Mouse (Mus musculus) MEL (cell line): ENCODE measurements around the gene Slu7. TPM values are rescaled to one million over a fixed set of nuclear protein-coding genes. Genes with fewer than 3 reads are reported as not detected.

Source experiments
- DNase-seq: peaks from one replicate; pipeline ENCODE4 v3.0.0; 2011; ENCODE audit warnings: low read depth, low spot score
- H3K27ac ChIP-seq: 2 replicates; pipeline ENCODE4 v1.5.1; 2012; ENCODE audit warnings: low read depth, mild to moderate bottlenecking, control low read depth, low read length, moderate library complexity; ENCODE audit not compliant: control insufficient read depth
- H3K27me3 ChIP-seq, 2 experiments: fragments of 150-350 bp in 1 of 2; sonication (generic) in 1 of 2; 2 replicates each; pipeline ENCODE4 v1.6.1; 2012; ENCODE audit warnings: low read length in 2 of 2, mild to moderate bottlenecking in 2 of 2, improper control_type of control experiment in 1 of 2, moderate library complexity in 1 of 2; ENCODE audit not compliant: insufficient read depth in 2 of 2, control insufficient read depth in 1 of 2
- H3K36me3 ChIP-seq, 2 experiments: 2 replicates each; pipeline ENCODE4 v1.6.1; 2012 to 2014; ENCODE audit warnings: low read length in 2 of 2, improper control_type of control experiment in 1 of 2, inconsistent platforms in 1 of 2, mild to moderate bottlenecking in 1 of 2; ENCODE audit not compliant: insufficient read depth in 2 of 2, control insufficient read depth in 1 of 2
- H3K4me1 ChIP-seq, 2 experiments: fragments of 150-350 bp in 1 of 2; sonication (generic) in 1 of 2; 2 replicates each; pipeline ENCODE4 v1.6.1; 2012; ENCODE audit warnings: low read length in 2 of 2, improper control_type of control experiment in 1 of 2, mild to moderate bottlenecking in 1 of 2; ENCODE audit not compliant: insufficient read depth in 2 of 2, control insufficient read depth in 1 of 2
- H3K4me3 ChIP-seq, 2 experiments: fragments of 150-350 bp in 1 of 2; sonication (generic) in 1 of 2; 2 replicates each; pipeline ENCODE4 v1.5.1; 2012; ENCODE audit warnings: low read depth in 2 of 2, low read length in 2 of 2, mild to moderate bottlenecking in 2 of 2, moderate library complexity in 2 of 2, control low read depth in 1 of 2, improper control_type of control experiment in 1 of 2; ENCODE audit not compliant: control insufficient read depth in 1 of 2, insufficient read depth in 1 of 2
- H3K79me2 ChIP-seq: 2 replicates; pipeline ENCODE4 v1.6.1; 2012; ENCODE audit warnings: mild to moderate bottlenecking, low read length, moderate library complexity; ENCODE audit not compliant: control insufficient read depth, poor library complexity, insufficient read depth
- H3K9ac ChIP-seq: 2 replicates; pipeline ENCODE4 v1.6.1; 2012; ENCODE audit warnings: low read depth, mild to moderate bottlenecking, control low read depth, low read length, moderate library complexity; ENCODE audit not compliant: control insufficient read depth, poor library complexity, severe bottlenecking
- H3K9me3 ChIP-seq: fragments of 150-350 bp; sonication (generic); replicated peaks from 2 replicates; pipeline ENCODE4 v1.6.1; 2012; ENCODE audit warnings: mild to moderate bottlenecking, low read length, improper control_type of control experiment, moderate library complexity; ENCODE audit not compliant: insufficient read depth
- CHD2 ChIP-seq: IDR thresholded peaks from 2 replicates; pipeline ENCODE4 v1.6.1; 2011; ENCODE audit warnings: low read length, improper control_type of control experiment
- CTCF ChIP-seq, 3 experiments: IDR thresholded peaks in 2 of 3; conservative IDR thresholded peaks in 1 of 3; 2 replicates each; pipeline ENCODE4 v1.5.1; 2011 to 2012; ENCODE audit warnings: low read length in 3 of 3, low read depth in 2 of 3, mild to moderate bottlenecking in 2 of 3, improper control_type of control experiment in 1 of 3, inconsistent platforms in 1 of 3, mixed read lengths in 1 of 3, moderate library complexity in 1 of 3; ENCODE audit not compliant: control insufficient read depth in 1 of 3, insufficient read depth in 1 of 3, poor library complexity in 1 of 3, severe bottlenecking in 1 of 3
- ELF1 ChIP-seq: IDR thresholded peaks from 2 replicates; pipeline ENCODE4 v1.6.1; 2014; ENCODE audit warnings: low read depth, mild to moderate bottlenecking, inconsistent platforms, low read length, improper control_type of control experiment, moderate library complexity
- ETS1 ChIP-seq: IDR thresholded peaks from 2 replicates; pipeline ENCODE4 v1.6.1; 2012; ENCODE audit warnings: low read depth, mild to moderate bottlenecking, inconsistent platforms, low read length, improper control_type of control experiment, moderate library complexity
- GABPA ChIP-seq: IDR thresholded peaks from 2 replicates; pipeline ENCODE4 v1.6.1; 2012; ENCODE audit warnings: low read depth, mild to moderate bottlenecking, inconsistent platforms, low read length, improper control_type of control experiment, moderate library complexity
- GATA1 ChIP-seq: IDR thresholded peaks from 2 replicates; pipeline ENCODE4 v1.6.1; 2011; ENCODE audit warnings: low read depth, low read length, improper control_type of control experiment
- JUND ChIP-seq: IDR thresholded peaks from 2 replicates; pipeline ENCODE4 v1.6.1; 2011; ENCODE audit warnings: low read depth, mild to moderate bottlenecking, improper control_type of control experiment, low read length
- MAFK ChIP-seq: IDR thresholded peaks from 2 replicates; pipeline ENCODE4 v1.6.1; 2011; ENCODE audit warnings: low read depth, mild to moderate bottlenecking, low read length, improper control_type of control experiment, borderline replicate concordance
- MAX ChIP-seq: IDR thresholded peaks from 2 replicates; pipeline ENCODE4 v1.6.1; 2011; ENCODE audit warnings: low read length, improper control_type of control experiment
- MEF2A ChIP-seq: IDR thresholded peaks from 2 replicates; pipeline ENCODE4 v1.6.1; 2014; ENCODE audit warnings: low read depth, mild to moderate bottlenecking, inconsistent platforms, low read length, improper control_type of control experiment; ENCODE audit not compliant: poor library complexity, insufficient replicate concordance, severe bottlenecking; ENCODE audit errors: extremely low read depth
- MYB ChIP-seq: IDR thresholded peaks from 2 replicates; pipeline ENCODE4 v1.6.1; 2011; ENCODE audit warnings: mild to moderate bottlenecking, low read depth, low read length, improper control_type of control experiment
- MYC ChIP-seq: IDR thresholded peaks from 2 replicates; pipeline ENCODE4 v1.6.1; 2011; ENCODE audit warnings: low read depth, mild to moderate bottlenecking, low read length, improper control_type of control experiment, moderate library complexity
- NELFE ChIP-seq: IDR thresholded peaks from 2 replicates; pipeline ENCODE4 v1.6.1; 2011; ENCODE audit warnings: low read depth, low read length, improper control_type of control experiment
- POLR2A ChIP-seq, 2 experiments: IDR thresholded peaks; 2 replicates each; pipeline ENCODE4 v1.6.1; 2011 to 2012; ENCODE audit warnings: low read length in 2 of 2, mild to moderate bottlenecking in 2 of 2, control low read depth in 1 of 2, improper control_type of control experiment in 1 of 2, low read depth in 1 of 2, moderate library complexity in 1 of 2; ENCODE audit not compliant: control insufficient read depth in 1 of 2, insufficient read depth in 1 of 2, poor library complexity in 1 of 2
- POLR2AphosphoS5 ChIP-seq: IDR thresholded peaks from 2 replicates; pipeline ENCODE4 v1.6.1; 2012; ENCODE audit warnings: low read depth, borderline replicate concordance, mild to moderate bottlenecking, inconsistent platforms, low read length, moderate library complexity, mixed read lengths
- RAD21 ChIP-seq: IDR thresholded peaks from 2 replicates; pipeline ENCODE4 v1.6.1; 2011; ENCODE audit warnings: mild to moderate bottlenecking, low read depth, low read length, improper control_type of control experiment
- USF2 ChIP-seq, 2 experiments: IDR thresholded peaks; 2 replicates each; pipeline ENCODE4 v1.6.1; 2011 to 2012; ENCODE audit warnings: improper control_type of control experiment in 2 of 2, low read length in 2 of 2, borderline replicate concordance in 1 of 2, inconsistent platforms in 1 of 2, low read depth in 1 of 2, mild to moderate bottlenecking in 1 of 2; ENCODE audit not compliant: insufficient read depth in 1 of 2
- ZNF384 ChIP-seq: IDR thresholded peaks from 2 replicates; pipeline ENCODE4 v1.6.1; 2012; ENCODE audit warnings: low read depth, mild to moderate bottlenecking, inconsistent platforms, low read length, improper control_type of control experiment
- polyA plus RNA-seq, 2 experiments: library from polyadenylated mRNA; stranded (reverse) in 1 of 2; unstranded in 1 of 2; fragments of >175 nt in 1 of 2; fragments of >200 nt in 1 of 2; gene quantifications; 2 replicates each; pipeline versions ENCODE4 v1.2.1 to v1.2.4; 2012; ENCODE audit warnings: low replicate concordance in 2 of 2, low read depth in 1 of 2; ENCODE audit not compliant: insufficient read length in 2 of 2, insufficient read depth in 1 of 2, missing spikeins in 1 of 2
- total RNA-seq: library from RNA; depleted of rRNA; stranded (reverse); fragments of 300-350 nt; gene quantifications from 2 replicates; pipeline ENCODE4 v1.2.3, GENCODE M21; 2012

The Slu7 gene
- total and polyA plus RNA-seq, 3 experiments = 41.6 to 149 (median 46.0) TPM

DNA sequence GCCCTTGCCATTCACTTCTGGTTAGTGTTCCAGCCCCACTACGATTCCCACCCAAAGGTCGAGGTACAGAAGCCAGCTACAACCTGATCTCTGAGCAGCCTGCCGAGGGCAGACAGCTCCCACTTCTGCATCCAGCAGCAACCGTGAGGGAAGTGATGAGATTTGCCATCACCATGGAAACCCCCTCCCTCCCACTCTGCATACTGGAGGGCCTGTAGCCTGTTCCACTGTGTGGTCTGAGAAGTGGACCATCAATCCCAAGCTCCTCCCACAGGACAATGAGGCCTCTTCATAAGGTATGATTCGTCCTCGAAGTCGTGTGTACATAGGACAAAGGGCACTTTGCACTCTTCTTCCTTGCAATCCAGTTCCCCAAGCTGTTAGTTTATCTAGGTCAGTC, 16.3 kb upstream of the Slu7 start:
- H3K36me3 ChIP-seq = no peaks in the 10 kb centered on the region; a peak in 1 of 4 replicates
- TF ChIP-seq ELF1 = no peak
- TF ChIP-seq GABPA = no peak
- TF ChIP-seq MAX = no peak
- TF ChIP-seq USF2 (IDR thresholded peaks at IDR 0.05; ENCODE audit: borderline replicate concordance in 1 of 2, insufficient read depth in 1 of 2, low read depth in 1 of 2, low read length in 2 of 2) = no peak
- no peak for TF ChIP-seq POLR2A (IDR thresholded peaks at IDR 0.05; ENCODE audit: control insufficient read depth in 1 of 2, insufficient read depth in 1 of 2, low read depth in 1 of 2, low read length in 2 of 2, poor library complexity in 1 of 2)
- no peak for TF ChIP-seq GATA1
- no peak for TF ChIP-seq MYC
- TF ChIP-seq NELFE = no peak
- TF ChIP-seq MAFK = no peak
- TF ChIP-seq ZNF384 = no peak
- TF ChIP-seq MEF2A = no peak
- no peak for TF ChIP-seq POLR2AphosphoS5
- no peak for TF ChIP-seq JUND
- no peak for TF ChIP-seq RAD21
- TF ChIP-seq MYB = no peak
- TF ChIP-seq CHD2 = no peak
- TF ChIP-seq, all 39 proteins: peak for 0

DNA sequence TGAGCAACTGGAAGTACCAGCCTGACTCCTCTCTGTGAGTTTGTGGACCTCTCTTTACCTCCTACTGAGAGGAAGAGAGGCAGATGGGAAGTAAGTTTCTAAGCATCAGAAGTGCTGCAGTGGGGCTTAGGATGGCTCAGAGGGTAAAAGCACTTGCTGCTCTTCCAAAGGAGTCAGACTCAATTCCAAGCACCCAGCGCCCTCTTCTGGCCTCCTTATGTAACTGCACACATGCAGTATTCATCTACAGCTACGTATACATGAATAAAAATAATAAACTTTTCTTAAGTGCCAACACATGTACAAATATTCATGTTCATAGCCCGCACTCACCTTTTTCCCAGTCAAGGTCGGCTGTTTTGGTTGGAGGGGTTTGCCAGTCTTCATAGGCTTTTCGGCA, 9.2 kb upstream of the Slu7 start:
- Histone ChIP-seq H3K36me3 (peaks cover 0 to 8% of the 10 kb centered on the region in 2 experiments; a peak in 3 of 4 replicates), H3K9ac (no peak overlapping the region), H3K27me3 (no peaks in the 10 kb centered on the region), H3K79me2 (peaks cover 4% of the 10 kb centered on the region), H3K27ac (no peak overlapping the region), H3K4me3 (no peak overlapping the region), H3K4me1 (peaks cover 0 to 14% of the 10 kb centered on the region in 2 experiments; a peak in 3 of 4 replicates), H3K9me3 (no peaks in the 10 kb centered on the region)
- DNase-seq = no peak
- peak; percentile 46 to 59 (median 57) for TF ChIP-seq CTCF (IDR thresholded peaks at IDR 0.05 in 2 of 3, conservative IDR thresholded peaks at IDR 0.05 in 1 of 3; ENCODE audit: control insufficient read depth in 1 of 3, insufficient read depth in 1 of 3, low read depth in 2 of 3, low read length in 3 of 3, poor library complexity in 1 of 3, severe bottlenecking in 1 of 3)
- no peak for TF ChIP-seq ETS1

More for the DNA sequence above, 16.3 kb upstream of the Slu7 start:
- H3K4me1 ChIP-seq = no peaks in the 10 kb centered on the region; a peak in 1 of 4 replicates
- H3K79me2 ChIP-seq = no peaks in the 10 kb centered on the region
- H3K27ac ChIP-seq = no peak overlapping the region
- no peaks in the 10 kb centered on the region for H3K27me3 ChIP-seq
- H3K4me3 ChIP-seq = no peak overlapping the region
- H3K9ac ChIP-seq = no peak overlapping the region
- DNase-seq = no peak
- no peaks in the 10 kb centered on the region for H3K9me3 ChIP-seq
